Mouse (Mus musculus): ENCODE results near the gene Taf12.

Taf12 gene

DNA sequence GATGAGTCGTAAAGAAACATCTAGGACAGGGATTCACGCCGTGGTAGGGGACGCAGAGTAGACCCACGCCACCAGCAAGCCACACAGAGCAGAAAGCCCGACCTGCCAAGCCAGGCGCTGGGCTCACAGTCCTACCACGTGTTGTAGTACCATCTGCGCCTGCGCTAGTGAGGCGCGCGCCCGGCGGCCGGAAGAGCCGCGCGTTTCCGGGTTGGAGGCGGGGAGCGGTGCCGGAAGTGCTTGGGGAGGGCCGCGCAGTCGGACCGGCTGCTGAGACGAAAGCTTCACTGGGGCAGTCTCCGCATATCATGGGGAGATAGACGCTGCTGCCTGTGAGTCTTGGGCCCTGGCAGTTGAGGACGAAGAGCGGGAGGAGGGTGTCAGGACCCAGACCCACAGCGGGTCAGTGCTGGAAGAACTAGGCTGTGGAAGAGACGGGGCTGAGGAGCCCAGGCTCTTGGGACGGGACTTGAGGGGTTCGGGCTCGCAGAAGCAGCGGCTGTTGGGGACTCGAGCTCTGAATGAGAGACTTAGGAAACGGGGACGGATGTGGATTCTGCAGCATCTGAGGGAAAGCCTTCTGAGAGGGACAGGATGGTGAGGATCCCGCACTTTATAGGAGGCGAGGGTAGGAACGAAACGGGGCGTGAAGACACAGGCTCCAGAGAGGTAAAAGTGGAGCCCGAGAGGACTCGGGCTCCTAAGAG is at the start of gene Taf12:
Gene Taf12, plus strand, starts transcription at position 220 of the 707 bp plus-strand sequence.
- DNase-seq (ENCODE audit: low read depth, low spot score): peak; percentile 98

DNA sequence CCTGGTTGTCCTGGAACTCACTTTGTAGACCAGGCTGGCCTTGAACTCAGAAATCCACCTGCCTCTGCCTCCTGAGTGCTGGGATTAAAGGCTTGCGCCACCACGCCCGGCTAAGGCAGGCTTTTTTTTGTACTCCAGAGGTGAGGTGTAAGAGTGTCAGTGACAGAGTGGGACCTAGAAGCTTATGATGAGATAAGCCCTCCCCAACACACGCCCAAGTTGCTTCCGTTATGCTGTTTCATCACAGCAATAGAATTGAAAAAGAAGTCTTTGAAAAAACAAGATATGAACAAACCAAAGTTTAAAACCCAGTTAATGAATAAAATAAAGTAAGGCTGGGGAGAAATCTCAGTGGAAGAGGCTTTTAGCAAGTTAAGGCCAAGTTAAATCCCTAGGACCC is 43.8 kb upstream of the Taf12 start:
- DNase-seq (ENCODE audit: low read depth, low spot score): no peak

DNA sequence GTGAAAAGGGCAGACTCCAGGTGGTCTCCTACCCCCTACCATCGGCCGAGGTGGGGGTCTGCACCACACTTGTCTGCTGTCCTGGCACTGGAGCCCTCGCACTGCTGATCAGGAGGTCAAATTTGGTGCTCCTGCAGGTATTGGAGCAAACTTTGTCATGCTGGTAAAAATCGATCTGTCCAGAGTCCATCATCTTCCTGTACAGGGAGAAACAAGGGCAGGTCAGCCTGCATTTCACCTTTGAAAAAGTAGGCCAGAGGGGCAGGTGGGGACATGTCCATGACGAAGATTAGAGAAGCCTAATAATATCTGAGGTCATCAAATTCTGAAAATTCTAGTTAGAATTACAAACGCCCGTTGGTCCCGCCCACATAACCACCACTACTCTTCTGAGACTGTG is 39.5 kb upstream of the Taf12 start:
- DNase-seq (ENCODE audit: low read depth, low spot score): no peak

DNA sequence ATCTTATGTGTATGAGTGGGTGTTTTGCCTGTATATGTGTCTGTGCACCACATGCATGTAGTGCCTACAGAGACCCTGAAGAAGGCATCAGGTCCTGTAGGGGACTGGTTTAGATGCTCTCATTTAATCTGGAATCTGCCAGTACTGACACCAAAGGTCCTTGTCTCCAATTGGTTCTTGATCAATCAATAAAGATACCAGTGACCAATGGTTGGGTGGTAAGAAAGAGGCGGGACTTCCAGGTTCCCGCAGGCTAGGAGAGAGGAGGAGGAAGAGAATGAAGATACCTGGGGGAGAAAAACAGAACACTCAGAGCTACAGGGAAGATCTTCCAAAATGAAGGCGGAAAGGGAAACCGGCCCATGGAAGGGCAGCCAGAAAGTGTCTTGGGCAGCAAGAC is 35.8 kb upstream of the Taf12 start:
- no peak for DNase-seq (ENCODE audit: low read depth, low spot score)

DNA sequence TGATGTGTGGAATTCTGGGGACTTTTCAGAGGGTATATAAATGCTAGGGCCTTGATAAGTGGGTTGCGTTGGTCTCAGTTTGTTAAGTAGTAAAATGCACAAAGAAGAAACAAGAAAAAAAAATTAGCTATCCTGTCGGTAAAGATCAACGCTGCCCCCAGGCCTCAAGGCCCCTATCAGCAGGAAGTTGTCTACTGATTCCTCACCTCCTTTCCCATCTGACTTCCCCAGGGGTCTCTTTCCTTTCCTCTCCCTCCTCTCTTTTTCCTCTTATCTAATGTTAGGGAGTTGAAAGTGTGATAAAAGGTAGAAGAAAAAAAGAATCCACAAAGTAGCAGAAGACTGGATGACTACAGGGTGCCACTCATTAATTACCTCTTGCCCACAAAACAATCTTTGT is 33.8 kb upstream of the Taf12 start:
- DNase-seq (ENCODE audit: low read depth, low spot score): no peak

DNA sequence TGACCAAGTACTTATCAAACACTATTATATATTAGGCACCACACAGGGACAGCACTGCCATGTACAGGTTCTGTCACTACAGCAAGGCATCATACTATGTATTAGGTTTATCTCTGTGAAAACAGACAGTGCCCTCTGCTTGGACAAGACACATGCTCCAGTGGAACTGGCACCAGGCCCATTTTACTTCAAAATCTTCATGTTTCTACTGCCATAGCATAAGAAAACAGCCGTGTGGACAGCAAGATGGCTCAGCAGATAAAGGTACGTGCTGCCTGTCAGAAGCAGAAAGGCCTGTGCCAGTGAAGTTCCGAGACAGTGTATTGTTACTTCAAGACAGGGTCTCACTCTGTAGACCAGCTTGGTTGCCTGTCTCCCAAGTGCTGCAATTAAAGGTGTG is 33.0 kb upstream of the Taf12 start:
- DNase-seq (ENCODE audit: low read depth, low spot score): no peak

DNA sequence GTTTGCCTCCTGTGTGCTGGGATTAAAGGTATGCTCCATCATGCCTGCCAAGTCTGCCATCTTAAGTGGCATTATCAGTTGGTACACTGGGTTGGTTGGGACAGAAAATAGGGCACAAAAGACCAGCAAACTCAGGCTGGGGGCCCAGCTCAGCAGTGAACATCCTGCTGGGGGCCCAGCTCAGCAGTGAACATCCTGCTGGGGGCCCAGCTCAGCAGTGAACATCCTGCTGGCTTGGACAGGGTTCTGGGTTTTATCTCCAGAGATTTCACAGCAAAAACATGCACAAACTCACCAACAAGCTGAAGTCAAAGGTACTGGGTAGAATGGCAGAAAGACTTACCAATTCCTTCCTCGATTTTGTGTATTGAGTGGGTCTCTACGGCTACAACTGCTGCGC is 28.5 kb upstream of the Taf12 start:
- DNase-seq (ENCODE audit: low read depth, low spot score): no peak

DNA sequence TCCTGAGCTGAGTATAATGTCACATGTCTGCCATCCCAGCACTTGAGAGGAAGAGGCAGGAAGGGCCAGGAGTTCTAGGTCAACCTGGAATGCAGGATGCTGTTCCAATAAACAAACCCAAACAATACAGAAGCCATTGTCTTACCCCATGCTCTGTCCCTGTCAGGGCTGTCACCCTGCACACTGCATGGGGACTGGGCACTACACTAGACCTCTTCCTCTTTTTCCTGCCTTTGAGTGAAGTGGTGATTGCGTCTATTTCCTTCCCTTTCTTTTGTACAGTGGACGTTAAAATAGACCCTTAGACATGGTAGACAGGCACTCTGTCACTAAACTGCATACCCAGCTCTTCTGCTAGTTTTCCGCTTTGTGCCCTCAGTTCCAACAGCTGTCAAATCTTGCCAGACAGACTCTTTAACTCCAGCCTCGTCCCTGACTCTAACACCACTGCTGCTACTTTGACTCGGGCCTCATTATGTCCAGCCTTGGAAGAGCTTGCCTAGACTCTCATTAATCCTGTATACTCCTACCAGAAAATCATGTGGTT is 26.7 kb upstream of the Taf12 start:
- no peak for DNase-seq (ENCODE audit: low read depth, low spot score)

DNA sequence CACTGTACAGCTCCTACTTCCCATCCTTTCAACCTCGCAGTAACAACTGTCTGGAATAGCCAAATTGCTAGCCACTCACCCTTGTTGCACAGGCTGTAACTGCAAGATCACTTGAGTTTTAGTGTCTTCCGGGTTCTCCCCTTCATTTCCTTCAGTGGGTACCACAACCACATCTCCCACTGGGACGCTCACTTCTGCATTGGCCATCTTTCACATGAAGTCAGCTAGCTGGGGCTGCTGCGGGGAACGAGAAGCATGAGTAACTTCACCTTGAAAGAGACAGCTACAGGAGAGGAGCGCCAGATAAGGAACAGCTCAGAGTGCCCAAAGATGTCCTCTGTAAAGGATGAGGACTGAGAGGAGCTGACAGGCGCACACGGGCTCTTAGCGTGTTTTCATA is 22.6 kb upstream of the Taf12 start:
- no peak for DNase-seq (ENCODE audit: low read depth, low spot score)

DNA sequence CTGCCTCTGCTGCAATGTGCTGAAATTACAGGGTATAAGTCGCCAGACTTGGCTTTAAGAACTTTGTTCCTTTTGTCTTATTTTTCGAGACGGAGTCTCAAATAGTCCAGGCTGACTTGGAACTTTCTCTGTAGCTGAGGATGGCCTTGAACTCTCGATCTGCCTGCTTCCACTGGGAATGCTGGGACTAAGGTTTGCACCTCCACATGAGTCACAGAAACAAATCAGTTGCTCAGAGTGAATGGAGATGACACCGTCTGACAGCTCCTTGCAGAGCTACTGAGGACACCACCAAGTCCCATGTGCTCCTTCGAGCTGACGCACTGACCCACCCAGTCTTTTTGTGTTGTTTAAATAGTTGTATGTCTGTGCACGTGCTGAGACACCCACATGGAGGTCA is 21.0 kb upstream of the Taf12 start:
- no peak for DNase-seq (ENCODE audit: low read depth, low spot score)

DNA sequence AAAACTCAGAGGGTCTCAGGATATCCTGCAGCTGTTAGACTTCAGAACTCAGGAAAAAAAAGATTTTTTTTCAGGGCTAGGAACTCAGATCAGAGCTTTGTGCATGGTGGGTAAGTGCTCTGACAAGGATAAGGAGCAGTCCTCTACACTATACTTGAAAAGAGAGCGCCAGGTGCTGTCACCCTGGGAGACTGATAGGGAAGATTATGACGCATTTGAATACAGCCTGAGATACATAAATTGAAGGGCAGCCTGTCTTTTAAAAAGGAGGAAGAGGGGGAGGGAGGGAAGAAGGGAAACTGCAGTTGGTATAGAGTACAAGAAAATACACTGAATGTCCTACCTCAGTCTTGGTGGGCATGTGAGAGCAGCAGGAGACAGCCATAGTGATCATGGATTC is 20.6 kb upstream of the Taf12 start:
- DNase-seq (ENCODE audit: low read depth, low spot score): no peak

DNA sequence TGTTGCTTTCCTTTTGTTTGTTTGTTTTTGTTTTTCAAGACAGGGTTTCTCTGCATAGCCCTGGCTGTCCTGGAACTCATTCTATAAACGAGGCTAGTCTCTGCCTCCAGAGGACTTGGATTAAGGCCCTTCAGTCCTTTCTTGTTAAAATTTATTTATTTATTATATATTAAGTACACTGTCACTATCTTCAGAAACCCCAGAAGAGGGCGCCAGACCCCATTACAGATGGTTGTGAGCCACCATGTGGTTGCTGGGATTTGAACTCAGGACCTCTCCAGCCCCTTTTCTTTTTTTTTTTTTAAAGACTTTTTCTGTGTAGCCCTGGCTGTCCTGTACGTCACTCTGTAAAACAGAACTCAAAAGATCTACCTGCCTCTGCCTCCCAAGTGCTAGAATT is 19.2 kb upstream of the Taf12 start:
- no peak for DNase-seq (ENCODE audit: low read depth, low spot score)

DNA sequence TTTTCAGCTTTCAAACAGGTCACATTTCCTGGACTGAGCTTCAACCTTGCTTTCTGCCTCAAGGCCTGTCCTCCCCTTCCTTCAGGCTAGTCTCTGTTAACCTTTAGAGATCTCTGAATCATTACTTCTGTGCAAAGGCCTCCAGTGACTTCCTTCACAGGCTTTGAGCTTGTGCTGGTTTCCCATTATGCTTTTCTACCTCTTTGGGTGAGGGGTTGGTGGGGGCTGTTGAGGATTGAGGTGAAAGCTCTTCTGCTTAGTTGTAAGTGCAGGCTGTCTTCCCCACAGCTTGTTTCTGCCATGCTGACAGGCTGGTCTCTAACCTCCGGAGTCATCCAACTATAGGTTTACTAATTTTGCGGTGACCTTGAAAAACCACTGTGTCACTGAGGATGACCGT is 17.8 kb upstream of the Taf12 start:
- DNase-seq (ENCODE audit: low read depth, low spot score): no peak

DNA sequence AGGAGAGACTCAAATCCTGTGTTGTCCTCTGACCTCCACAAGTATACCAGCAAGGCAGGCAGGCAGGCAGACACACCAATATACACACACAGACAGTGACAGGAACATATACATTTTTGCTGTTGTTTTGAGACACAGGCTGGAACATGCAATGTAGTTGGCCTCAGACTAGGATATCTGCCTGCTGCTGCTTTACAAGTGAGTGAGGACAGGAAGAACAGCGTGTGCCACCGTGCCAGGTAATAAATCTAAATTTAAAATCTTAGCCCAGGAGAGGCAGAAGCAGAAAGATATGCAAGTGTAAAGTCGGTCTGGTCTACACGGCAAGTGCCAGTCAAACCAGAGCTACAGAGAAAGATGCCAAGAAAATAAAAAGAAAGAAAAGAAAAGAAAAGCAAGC is 14.9 kb upstream of the Taf12 start:
- DNase-seq (ENCODE audit: low read depth, low spot score): no peak

DNA sequence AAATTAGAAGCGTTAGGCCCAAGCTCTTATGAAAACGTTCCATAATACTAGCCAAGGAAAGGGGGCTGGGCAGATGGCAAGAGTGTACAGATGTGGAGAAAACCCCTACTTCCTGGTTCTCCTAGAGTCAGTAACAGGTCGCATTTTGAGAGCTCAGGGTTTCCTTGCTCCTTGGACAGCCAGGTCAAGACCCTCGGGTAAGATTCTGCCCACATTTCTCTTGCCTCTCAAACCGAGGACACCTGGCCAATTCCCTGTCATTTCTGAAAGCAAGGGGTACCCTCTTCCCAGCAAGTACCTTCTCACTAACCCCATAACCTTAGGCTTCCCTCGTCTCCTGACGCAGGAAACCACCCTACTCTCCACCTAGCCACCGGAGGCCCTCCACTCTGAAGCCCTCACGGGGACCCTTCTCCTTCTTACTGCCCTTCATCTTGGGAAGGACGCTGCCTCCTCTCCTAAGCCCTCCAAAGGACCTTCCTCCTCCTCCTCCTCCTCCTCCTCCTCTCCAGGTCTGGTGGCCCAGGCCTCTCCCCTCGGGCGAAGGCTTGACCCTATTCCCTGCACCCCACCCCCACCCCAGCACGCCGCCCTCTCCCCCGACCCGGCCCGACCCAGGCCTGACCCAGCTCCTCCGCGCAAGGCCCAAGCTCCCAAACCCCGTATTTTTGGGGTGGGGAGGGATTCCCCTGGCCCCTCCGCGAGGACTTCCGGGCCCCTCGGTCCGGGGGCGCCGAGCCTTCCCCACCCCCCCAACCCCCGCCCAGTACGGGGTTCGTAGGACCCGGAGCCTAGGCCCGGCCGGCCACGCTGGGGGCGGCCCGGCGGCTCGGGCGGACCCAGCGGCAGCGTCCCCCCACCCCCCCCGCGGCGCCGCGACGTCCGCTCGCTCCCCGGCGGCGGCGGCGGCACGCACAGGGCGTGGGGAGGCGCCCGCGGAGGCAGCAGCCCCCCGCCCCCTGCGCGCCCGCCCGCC is 13.5 kb upstream of the Taf12 start:
- DNase-seq (ENCODE audit: low read depth, low spot score): peak; percentile 72

DNA sequence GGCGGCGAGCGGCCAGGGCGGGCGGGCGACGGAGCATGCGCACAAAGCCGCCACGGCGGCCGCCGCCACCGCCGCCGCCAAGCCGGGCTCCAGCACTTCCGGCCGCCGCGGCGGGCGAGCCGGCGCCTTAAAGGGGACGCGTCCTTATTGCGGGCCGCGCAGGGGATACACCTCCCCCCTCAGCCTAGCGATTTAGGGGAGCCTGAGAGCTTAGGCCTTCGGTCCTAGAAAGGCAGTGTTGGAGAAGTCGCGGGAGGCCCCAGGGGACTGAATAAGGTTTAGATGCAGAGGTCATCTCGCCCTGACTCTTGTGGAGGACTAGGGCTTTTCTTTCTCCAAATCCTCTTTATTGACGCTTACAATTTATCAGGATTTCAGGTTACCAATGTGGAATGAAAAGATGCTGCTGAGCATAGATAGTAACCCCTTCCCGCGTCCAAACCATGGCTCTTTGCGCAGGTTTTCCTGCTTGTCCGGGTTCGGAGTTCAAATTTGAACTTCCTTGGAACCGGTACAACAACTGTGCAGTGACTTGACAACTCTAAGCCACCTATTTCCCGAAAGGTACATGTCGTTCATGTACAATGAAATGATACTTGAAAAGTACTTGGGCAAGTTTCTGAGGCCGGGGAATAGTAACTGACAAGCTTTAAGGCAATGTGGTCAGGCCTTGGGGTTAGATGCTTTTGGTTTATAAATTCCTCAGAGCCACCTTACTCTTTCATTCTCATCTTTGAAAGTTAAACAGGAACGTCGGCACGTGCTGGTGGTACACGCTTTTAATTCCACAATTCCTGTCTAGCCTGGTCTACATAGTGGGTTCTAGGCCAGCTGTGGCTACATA is 12.4 kb upstream of the Taf12 start, which contains the start of gene Gmeb1:
Gene Gmeb1, minus strand, starts transcription at position 89 of the 844 bp plus-strand sequence.
- peak; percentile 89 for DNase-seq (ENCODE audit: low read depth, low spot score)

DNA sequence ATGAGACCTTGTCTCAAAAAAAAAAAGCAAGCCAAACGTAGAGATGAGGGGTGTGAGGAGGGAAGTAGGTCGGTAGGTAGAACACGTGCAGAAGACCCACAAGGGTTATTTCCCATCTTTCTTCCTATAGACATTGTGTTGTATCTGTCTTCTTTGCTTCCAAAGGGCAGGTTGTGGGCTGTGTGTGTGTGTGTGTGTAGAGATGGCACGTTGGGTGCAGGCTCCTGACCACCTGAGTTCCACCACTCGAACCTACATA is 11.9 kb upstream of the Taf12 start:
- no peak for DNase-seq (ENCODE audit: low read depth, low spot score)

DNA sequence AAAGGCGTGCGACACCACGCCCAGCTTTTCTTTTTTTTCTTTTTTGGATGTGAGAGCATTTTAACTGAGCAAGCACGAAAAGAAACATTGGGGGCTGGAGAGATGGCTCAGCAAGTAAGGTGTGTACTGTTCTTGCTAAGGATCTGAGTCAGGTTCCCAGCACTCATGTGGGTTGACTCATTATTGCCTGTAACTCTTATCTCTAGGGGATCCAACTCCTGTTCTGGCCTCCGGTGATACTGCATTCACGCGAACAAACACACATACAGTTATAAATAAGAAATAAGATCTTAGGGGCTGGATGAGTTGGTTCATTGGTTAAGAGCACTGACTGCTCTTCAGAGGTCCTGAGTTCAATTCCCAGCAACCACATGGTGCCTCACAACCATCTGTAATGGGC is 10.9 kb upstream of the Taf12 start:
- DNase-seq (ENCODE audit: low read depth, low spot score): no peak

DNA sequence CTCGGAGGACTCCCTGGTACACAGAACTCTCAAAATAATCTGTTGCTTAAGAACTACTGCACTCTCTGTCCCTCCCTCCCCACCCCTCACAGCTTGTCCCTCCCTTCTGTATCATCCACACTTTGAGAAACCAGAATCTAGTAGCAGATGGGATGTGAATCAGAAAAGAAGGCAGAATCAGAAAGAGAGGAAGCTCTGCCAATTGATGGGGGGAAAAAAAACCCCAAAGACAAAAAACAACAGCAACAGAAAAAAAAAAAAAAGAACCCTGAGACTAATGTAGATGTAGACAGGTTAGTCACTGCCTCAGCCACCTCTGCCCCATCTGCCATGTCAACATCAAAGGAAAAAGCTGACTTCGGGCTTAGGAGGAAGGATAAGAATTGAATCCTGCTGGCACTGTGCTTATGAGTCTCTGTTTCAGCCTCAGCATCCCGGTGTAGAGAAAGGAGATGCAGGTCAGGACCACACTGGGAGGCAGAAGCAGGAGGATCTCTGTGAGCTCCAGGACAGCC is 7.3 kb upstream of the Taf12 start:
- DNase-seq (ENCODE audit: low read depth, low spot score): no peak

DNA sequence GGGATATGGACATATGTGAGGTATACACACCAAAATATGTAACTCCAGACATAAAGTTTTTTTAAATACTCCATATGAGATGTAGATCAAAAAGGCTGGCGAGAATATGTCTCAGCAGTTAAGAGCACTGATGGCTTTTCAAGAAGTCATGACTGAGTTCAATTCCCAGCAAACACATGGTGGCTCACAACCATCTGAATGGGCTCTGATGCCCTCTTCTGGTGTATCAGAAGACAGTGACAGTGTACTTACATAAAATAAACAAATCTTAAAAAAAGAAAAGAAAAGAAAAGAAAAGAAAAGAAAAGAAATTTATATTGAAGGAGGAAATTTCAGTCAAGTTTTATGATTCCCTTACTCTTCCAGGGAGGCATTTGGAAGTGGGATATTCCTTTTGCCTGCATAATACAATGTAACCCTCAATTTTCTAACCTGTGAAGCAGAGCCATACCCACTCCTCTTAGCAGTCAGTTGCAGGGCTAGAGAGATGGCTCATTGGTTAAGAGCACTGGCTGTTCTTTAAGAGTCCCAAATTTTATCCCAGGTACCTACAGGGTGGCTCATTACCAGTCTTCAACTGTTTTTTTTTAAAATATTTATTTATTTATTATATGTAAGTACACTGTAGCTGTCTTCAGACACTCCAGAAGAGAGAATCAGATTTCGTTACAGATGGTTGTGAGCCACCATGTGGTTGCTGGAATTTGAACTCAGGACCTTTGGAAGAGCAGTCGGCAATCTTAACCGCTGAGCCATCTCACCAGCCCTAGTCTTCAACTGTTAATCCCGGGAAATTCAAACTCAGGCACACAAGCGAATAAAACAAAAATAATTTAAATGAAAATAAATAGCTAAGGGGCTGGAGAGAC is 5.1 kb upstream of the Taf12 start:
- DNase-seq (ENCODE audit: low read depth, low spot score): peak; percentile 80

Data from A20 (cell line).